Mouse (Mus musculus): ENCODE results near the gene Disp1.

Disp1 gene

GRCm38 (mm10) chr1:183160188-183160587 lies 61.1 kb downstream of the Disp1 start:
- DNase-seq: no peak

GRCm38 (mm10) chr1:183159183-183159582 lies 62.1 kb downstream of the Disp1 start:
- DNase-seq: no peak

DNA sequence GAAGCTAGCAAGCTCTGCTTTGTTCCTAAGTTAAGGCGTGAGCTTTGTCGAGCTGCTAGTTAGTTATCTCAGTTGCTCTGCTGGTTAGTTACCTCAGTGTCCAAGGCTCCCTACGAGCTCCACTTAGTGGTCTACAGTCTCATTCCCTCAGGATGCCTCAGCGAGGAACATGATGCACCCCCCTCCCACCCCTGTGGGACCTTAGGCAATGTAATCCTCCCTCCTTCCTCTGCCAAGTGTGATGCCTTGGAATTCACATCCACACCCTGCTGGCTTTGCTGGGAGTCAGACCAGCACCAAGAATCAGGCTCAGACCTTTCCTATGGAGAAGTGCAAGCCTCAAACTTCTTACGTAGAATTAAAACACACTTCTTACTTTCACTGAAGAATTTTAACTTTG lies 65.7 kb downstream of the Disp1 start:
- DNase-seq: no peak

- DNase-seq: no peak
These were observed 66.8 kb downstream of the Disp1 start for GRCm38 (mm10) chr1:183154296-183155204.

DNA sequence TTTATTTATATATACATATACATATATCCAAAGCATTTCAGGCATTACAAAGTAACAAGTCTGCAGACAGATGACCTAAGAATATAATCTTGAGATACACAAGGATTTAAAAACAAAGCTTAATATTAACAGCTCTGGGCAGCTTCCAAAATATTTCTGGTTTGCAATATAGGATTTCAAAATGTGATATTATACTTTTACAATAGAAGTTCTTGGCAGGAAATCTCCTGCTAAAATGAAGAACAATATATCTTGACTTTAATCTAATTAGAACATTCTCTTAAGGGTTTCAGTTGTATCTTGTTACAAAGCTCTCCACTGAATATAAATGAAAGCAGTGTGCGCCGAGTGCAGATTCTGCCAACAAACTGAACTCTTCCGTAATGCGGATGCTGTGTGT lies 68.0 kb downstream of the Disp1 start:
- no peak for DNase-seq

- peak; percentile 36 for DNase-seq
These were observed 69.6 kb downstream of the Disp1 start for GRCm38 (mm10) chr1:183151510-183152319.

DNA sequence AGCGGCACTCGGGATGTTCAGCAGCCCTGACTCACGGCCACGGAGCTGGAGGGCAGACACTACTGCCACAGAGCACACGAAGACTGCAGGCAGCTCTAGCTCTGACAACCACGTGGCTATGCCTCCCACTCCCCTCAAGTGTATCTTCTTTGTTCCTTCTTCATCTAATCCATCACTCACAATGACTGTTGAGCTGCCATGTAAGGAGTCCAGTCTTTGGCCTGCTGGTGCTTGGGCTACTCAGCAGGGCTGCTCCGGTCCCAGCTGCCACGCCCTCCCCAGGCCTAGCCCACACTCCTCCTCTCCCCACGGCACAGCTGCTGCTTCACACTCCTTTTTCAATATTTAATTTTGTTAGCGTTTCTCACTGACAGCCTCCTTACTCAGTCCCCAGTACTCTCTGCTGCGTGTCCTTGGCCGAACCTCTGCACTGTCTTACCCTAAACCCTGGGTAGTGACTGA lies 70.9 kb downstream of the Disp1 start:
- no peak for DNase-seq

GRCm38 (mm10) chr1:183149571-183150105 lies 71.7 kb downstream of the Disp1 start:
- DNase-seq: no peak

DNA sequence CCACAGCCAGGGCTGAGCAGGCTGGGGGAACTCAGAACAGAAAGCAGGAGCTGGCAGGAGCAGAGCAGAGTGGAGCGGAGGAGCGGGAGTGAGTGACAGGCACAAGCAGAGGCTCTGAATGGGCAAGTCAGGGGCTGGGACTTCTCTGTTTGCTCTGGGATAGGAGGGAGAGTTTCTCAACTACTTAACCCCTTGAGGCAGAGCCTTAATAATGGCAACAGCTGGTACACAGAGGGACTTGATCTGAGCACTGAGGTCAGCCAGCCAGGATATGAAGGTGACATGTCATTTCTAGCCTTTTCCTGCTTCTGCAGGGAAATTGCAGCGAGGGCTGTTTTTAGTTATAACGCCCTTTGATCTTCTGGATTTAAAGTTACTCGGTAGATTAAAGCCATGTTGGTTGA lies 73.9 kb downstream of the Disp1 start:
- no peak for DNase-seq

GRCm38 (mm10) chr1:183146795-183147194 lies 74.5 kb downstream of the Disp1 start:
- no peak for DNase-seq

GRCm38 (mm10) chr1:183146102-183146735 lies 75.1 kb downstream of the Disp1 start:
- DNase-seq: no peak

DNA sequence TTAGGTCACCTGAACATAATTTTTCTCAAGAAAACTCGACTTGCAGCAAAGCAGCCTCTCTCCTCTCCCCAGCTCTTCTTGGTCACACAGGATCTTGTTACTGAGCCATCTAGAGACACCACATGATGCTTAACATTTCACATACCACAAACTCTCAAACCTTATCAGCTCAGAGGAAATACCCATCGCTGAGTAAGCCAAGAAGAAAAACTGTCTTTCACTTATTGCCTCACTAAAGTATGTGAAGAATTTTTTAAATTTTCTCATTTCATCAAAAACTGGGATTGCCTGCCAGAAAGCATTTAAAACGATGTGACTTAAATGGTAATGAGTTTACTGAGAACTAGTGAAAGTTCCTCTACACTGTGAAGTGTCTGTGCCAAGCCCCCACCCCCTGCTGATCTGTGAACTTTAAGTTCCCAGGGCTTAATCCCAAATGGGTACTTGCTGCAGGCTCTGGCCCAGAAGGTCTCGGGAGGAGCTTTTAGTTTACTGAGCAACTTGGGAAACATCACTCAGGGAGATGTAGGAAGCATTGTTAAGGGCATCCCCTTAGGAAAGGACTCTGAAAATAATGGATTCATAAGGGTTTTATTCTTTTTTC lies 76.6 kb downstream of the Disp1 start:
- DNase-seq: no peak

DNA sequence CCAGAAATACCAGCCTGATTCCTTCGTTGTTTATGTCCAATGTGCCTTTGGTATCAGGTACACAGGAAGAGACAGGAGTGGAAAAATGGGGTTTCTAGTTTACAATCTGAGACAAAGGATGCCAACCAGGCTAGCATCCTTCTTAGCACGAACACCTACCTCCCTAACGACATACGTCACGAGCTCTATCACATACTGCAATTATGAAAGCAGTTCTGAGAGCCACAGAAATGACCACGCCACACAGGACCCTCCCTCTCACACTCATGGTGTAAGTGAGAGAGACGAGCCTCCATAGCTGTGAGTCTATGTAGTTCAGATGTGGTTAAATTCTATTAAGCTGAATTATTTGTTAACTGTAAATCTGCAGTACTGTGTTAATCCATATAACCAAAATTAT lies 78.1 kb downstream of the Disp1 start:
- no peak for DNase-seq

- no peak for DNase-seq
These were observed 78.8 kb downstream of the Disp1 start for GRCm38 (mm10) chr1:183142566-183142965.

DNA sequence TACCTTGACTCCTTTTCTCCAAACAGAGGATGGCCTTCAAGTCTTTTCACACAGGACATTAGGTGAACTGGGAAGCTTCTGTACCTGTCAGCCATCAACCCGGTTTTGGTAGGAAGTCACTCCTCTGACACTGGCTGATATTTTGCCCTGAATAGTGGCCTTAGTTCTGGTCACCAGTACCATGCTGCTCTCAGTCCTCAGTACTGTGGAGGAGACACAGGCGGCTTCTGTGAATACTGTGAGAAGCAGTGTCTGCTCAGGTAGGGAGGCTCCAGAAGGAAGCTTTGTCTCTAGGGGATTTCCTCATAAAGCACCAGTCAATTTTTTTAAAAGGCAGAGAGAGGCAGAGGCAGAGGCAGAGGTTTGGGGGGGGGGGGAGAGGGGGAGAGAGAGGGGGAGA lies 80.0 kb downstream of the Disp1 start:
- DNase-seq: no peak

GRCm38 (mm10) chr1:183140511-183141268 lies 80.6 kb downstream of the Disp1 start:
- no peak for DNase-seq

DNA sequence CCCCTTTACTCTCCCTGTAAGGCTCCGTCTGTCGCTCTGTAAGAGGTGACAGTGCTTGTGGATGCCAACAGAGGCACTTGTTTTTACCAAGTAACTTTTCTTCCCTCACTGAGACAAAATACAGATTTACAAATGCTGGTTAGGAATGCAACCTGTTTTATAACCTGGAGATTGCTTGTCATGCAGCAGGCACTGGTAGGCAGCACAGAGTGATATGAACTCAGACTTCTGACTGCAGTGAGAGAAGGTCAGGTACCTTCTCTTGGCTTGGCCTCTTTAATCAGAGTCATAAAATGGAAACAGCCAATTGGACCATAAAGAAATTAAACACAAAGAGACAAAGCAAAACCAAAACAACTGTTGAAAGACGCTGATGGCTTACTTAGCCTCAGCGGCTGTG lies 83.2 kb downstream of the Disp1 start:
- no peak for DNase-seq

GRCm38 (mm10) chr1:183134427-183134826 lies 86.9 kb downstream of the Disp1 start:
- no peak for DNase-seq

DNA sequence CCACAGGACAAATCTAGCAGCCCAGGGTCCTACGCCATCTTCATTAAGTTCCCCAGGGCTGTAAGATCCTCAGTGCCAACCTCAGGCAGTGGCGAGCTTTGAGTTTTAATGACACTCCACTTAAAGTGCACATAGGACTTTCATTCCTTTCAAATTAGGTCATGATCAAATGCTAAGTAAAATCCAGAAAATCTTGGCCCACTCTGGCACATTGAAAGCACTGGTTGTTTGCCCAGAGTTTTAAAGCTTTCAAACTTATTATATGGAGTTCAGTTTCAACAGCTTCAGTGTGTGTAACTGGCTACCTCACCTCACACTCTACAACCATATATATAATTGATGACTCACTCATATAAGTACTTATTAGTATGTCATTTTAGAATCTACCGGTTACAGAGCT lies 87.9 kb downstream of the Disp1 start:
- DNase-seq: no peak

GRCm38 (mm10) chr1:183127246-183127645 lies 94.1 kb downstream of the Disp1 start:
- DNase-seq: no peak

DNA sequence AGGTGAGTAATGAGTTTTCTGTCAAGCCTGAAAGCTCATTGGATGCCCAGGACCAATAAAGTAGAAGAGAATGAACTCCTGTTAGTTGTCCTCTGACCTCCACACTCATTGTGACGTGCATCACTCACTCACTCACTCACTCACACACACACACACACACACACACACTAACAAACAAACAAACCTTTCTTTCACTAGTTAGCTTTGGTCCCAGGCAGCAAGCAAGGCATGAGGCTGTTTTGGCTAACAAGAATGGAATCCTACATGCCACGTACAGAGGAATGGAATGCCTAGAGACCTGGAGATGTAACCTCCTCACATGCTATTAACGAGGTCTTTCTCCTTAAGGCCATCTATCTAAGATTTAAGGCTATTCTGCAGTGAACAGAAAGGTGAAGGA lies 97.6 kb downstream of the Disp1 start:
- DNase-seq: no peak
